Mouse (Mus musculus) large intestine, adult 2 months (tissue): Measurements from ENCODE around the gene Ptges3l. TPM values are rescaled to one million over a fixed set of nuclear protein-coding genes. Genes with fewer than 3 reads are reported as not detected.
"Not testable (repeated sequence)": the region's sequence is repeated elsewhere in the genome, so short reads cannot be mapped to it uniquely, and the experiment has no call there.

Experiments used
- DNase-seq: peaks from one replicate; pipeline ENCODE4 v3.0.0-alpha.2; 2012; ENCODE audit warnings: low read depth, low spot score
- WGBS: fragments of 180-500 bp; shearing (Covaris S2); methylation state at CpG from one replicate; pipeline ENCODE4 v1.1.7; 2018; 5-methylcytosine and 5-hydroxymethylcytosine counted together
- polyA plus RNA-seq: library from polyadenylated mRNA; depleted of rRNA; stranded (reverse); fragments of >200 nt; gene quantifications from 2 replicates; pipeline ENCODE4 v1.2.3, GENCODE M21; 2012; rRNA removed

Gene Ptges3l
- 1.8 and 3.2 TPM in 2 replicates for polyA plus RNA-seq

DNA sequence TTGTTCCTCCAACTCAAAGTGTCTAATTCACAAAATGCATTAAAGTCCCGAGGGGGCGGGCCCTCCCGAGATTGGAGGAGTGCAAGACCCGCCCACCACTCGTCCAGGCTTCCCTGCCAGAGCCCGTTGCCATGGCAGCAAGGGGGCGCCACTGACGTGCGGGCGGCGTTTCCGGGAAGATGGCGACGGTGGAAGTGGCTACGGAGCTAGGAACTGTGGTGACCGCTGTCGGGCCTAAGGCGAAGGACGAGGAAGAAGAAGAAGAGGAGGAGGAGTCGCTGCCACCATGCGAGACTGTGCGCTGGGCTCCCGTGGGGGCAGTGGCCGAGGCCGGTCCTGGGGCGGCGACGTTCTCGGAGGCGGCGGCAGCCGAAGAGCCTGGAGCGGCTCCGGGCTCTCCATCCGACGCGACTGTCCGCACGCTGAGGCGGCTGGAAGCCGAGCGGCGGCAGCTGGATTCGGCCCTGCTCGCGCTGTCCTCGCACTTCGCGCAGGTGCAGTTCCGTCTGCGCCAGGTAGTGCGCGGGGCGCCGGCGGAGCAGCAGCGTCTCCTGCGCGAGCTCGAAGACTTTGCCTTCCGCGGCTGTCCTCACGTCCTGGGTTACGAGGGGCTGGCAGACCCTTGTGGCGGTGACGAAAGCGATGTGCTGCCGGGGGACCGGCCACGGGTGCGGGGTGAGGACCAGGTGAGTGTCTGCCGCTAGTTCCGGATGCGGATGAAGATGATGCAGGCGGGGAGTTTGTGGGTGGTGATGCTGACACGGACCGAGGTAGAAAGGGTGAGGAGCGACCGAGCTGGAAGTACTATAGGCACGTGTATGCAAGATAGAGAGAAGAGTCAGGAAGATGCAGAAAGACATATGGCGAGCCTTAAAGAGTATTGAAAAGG, at the start of gene Ptges3l, which contains the start of gene Rundc1:
Ptges3l (minus strand) TSS at position 409 of the 889 bp plus-strand sequence.
Rundc1 (plus strand) TSS at position 161 of the 889 bp plus-strand sequence.
- whole genome bisulfite sequencing, result under 1% methylated on average over 80 of the region's 81 CpGs
- DNase-seq, result peak; percentile 96

DNA sequence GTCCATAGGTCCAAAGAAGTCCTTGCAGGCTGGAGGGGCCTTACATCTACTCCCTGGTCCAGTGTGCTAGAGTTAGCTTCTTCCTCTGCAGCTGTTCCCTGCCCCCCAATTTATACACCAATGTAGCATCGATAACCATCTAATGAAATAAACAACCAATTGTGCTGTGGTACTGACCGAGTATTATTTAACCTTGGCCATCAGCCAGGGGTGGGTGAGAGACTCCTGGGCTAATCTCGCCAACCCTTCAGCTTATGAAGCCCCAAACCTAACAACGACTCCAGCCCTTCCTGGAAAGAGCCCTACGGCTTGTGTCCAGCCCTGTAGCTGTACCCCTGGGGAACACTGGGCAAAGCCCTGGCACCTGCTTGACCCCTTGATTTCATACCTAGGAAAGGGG, 49.2 kb upstream of the Ptges3l start:
- 71% methylated on average over 5 of the region's 5 CpGs for WGBS
- no peak for DNase-seq

- not testable (repeated sequence) for DNase-seq
- WGBS, result 72% methylated on average over 1 of the region's 1 CpGs
These were observed 48.6 kb upstream of the Ptges3l start for GRCm38 (mm10) chr11:101473686-101474085.

DNA sequence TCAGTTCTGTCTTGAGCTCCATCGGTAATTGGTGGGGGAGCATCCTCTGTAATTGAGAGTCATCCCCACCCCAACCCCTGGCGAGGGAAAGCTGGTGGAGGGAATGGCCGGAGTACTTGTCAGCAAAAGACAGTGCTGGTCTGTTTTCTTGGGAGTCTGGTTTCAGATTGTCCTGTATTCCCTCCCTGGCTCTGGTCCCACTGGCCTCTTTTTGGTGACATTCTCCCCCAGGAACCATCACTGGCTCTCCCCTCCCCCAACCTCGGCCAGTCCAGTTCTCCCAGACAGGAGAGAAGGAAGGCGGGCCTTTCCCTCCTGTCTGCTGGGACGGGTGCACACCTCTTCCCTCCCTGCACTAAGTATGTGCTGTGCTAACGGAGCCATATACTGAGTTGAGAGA, 47.2 kb upstream of the Ptges3l start:
- no peak for DNase-seq
- 57% methylated on average over 7 of the region's 7 CpGs for WGBS

- 77% methylated on average over 3 of the region's 3 CpGs for WGBS
- DNase-seq, result no peak
These were observed 46.8 kb upstream of the Ptges3l start for GRCm38 (mm10) chr11:101471926-101472325.

- WGBS, result 52% methylated on average over 7 of the region's 7 CpGs
- DNase-seq, result no peak
These were observed 45.1 kb upstream of the Ptges3l start for GRCm38 (mm10) chr11:101470206-101470605.

- WGBS, result 67% methylated on average over 4 of the region's 4 CpGs
- DNase-seq, result no peak
These were observed 44.0 kb upstream of the Ptges3l start for GRCm38 (mm10) chr11:101469155-101469554.

DNA sequence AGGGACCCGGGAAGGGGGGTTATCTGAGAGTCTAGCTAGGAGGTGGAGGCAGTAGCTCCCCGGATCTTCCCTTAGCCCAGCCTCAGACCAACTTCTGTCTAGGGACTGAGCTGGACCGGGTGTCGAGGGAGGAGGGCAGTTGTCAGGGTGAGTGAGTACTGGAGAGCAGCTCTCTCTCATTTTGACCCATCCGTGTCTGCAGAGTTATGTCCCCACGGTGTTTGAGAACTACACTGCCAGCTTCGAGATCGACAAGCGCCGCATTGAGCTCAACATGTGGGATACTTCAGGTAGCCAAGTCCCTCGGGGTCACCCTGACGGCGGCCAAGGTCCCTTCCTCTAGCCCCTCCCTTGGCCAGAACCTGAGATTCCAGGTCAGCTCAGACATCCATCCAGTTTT, 43.6 kb upstream of the Ptges3l start:
- no peak for DNase-seq
- WGBS, result 23% methylated on average over 13 of the region's 13 CpGs

DNA sequence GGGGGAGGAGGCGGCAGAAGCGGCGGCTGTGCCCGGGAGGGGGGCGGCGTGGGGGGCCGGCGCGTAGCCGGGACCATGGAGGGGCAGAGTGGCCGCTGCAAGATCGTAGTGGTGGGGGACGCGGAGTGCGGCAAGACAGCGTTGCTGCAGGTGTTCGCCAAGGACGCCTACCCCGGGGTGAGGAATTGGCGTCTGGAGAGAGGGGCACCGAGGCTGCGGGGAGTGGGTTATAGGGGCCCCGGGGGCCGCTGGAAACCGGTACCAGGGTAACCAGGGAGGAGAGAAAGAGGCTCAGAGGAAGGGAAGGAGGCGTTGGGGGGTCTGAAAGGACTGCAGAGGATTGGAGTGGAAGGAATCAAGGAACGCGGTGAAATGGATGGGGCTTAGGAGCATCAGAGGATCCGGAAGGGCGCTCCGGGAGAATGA, 43.1 kb upstream of the Ptges3l start:
- WGBS, result under 1% methylated on average over 23 of the region's 31 CpGs
- no peak for DNase-seq

GRCm38 (mm10) chr11:101467477-101468262, 42.5 kb upstream of the Ptges3l start:
- DNase-seq, result peak; percentile 64
- WGBS, result 1% methylated on average over 52 of the region's 54 CpGs

- WGBS, result 53% methylated on average over 5 of the region's 5 CpGs
- not testable (repeated sequence) for DNase-seq
These were observed 41.4 kb upstream of the Ptges3l start for GRCm38 (mm10) chr11:101466552-101466950.

DNA sequence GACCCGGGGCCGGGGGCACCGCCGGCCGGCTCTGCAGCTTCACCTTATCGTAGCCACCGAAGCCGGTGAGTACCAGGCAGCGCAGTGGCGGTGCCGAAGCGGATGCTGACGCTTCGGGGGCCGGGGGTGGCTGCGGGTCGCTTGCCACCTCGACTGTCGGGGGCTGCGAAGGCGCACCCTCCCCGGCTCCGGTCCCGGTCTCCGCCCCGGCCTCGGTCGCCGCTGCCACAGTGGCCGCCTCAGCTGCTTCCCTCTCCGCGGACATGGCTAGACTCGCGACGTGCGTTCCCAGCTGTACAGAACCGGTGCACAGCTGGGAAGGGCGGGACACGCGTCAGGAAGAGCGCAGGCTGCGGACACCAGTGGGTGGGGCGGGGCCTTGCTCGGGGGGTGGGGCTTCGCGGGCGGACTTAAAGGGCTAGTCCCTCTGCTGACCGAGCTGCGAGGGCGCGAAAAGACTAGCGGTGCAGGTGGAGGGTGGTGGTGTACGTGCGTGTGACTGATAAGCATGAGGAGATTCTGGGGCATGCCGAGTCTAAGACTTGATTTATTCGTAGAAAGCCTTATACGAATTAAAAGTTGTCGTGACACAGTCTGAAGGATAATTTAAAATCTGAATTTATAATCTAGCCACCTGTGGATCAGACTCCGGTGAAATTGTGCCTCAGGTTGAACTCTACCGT, 40.9 kb upstream of the Ptges3l start, which contains the start of gene Vat1:
Vat1 (minus strand) TSS at position 362 of the 683 bp plus-strand sequence.
- 1% methylated on average over 60 of the region's 60 CpGs for WGBS
- DNase-seq, result no peak

DNA sequence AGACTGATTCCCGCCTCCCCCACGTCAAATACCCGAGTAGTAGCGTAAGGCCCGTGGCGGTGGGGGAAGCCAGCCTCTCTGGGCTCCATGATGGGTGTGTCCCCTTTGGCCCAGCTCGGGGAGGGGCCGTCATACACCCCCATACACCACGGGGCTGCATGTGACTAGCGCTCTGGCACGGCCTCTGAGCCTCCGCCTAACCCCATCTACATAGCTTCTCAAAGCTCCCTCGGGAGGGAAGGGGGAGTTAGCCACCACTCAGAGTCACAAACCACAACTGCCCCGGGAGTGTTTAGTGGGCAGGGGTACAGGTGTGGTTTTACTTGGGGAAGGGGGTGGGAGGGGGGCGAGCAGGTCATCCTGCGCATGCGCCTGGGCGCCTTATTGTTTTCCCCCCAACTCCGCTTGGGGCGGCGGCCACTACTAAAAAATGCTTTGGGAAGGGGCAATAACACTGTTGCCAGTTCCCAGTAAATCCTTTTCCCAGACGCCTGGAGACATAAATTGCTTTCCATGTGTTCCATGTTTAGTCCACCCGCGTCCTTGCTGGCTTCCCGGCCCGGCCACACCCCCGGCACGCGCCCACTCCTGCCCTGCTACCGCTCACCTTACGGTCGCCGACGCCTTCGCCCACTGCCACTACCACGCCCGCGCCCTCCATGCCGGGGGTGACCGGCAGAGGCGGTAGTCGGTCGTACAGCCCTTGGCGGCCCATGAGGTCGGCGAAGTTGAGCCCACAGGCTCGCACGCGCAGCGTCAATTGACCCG, 40.2 kb upstream of the Ptges3l start:
- DNase-seq, result no peak
- 1% methylated on average over 51 of the region's 51 CpGs for WGBS

DNA sequence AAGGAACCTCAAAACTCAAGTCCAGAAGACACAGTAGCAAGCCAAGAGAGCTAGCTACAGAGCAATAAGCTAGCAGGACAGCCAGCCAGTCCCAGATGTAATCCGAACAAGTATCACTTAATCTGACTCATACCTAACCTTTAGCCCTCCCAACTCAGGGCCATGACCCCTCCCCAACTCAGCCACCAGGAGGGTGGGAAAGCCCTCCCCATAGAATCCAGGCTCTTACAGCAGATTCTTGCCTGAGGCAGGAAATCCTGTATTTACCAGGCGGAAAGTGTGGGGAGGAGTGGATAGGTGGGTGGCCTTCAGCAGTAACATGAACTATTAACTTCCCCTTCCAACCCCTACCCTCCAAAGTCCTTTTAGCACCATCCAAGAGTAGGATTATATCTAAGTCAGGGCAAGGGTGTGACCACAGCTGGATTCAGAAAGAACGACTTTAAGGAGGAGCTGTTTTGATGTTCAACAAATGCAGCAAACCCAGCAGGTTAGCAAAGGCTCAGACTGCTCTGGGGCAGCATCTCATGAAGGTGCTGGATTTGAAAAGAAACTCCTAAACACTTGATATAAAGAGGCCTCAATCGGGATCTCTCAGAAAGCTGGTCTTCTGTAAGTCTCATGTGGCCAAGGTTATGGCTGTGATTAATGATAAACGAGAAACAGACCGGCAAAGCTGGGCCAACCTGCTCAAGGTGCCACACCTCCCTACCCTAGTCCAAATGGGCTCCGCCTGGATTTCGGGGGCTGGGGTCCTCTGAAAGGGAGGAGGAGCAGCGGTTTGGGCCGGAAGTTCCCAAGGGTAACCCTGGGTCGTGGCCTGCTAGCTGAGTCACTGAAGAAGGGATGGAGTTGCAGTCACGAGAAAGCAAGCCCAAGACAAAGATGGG, 39.3 kb upstream of the Ptges3l start, which contains the start of gene Rnd2:
Rnd2 (plus strand) TSS at position 789 of the 890 bp plus-strand sequence.
- 7% methylated on average over 12 of the region's 12 CpGs for WGBS
- no peak for DNase-seq

GRCm38 (mm10) chr11:101462583-101463440, 37.7 kb upstream of the Ptges3l start:
- DNase-seq, result no peak
- WGBS, result 26% methylated on average over 13 of the region's 13 CpGs

- 92% methylated on average over 14 of the region's 14 CpGs for WGBS
- DNase-seq, result no peak
These were observed 37.0 kb upstream of the Ptges3l start for GRCm38 (mm10) chr11:101462141-101462540.

- 85% methylated on average over 15 of the region's 15 CpGs for WGBS
These were observed 35.2 kb upstream of the Ptges3l start for GRCm38 (mm10) chr11:101460321-101460720.

More at GRCm38 (mm10) chr11:101460321-101460720, 35.2 kb upstream of the Ptges3l start:
- DNase-seq, result no peak
